Mouse (Mus musculus) lung, adult 2 months (tissue): ENCODE data around the gene Gcsam. TPM values are rescaled to one million over a fixed set of nuclear protein-coding genes. Genes with fewer than 3 reads are reported as not detected.

Source experiments
- DNase-seq: peaks from one replicate; pipeline ENCODE4 v3.0.0; 2022
- H3K4me1 ChIP-seq: fragments of 200-500 bp; 2 replicates; pipeline ENCODE4 v1.6.1; 2011; ENCODE audit warnings: low read length; ENCODE audit not compliant: control insufficient read depth, insufficient read depth
- H3K4me3 ChIP-seq: fragments of 200-500 bp; replicated peaks from 2 replicates; pipeline ENCODE3; 2011; ENCODE audit warnings: low read depth, mild to moderate bottlenecking, control low read depth, low read length; ENCODE audit errors: extremely low read depth
- CTCF ChIP-seq: fragments of 200-500 bp; IDR thresholded peaks from 2 replicates; pipeline ENCODE4 v1.5.1; 2011; ENCODE audit warnings: mild to moderate bottlenecking, low read length, control low read depth; ENCODE audit not compliant: insufficient read depth
- POLR2A ChIP-seq: fragments of 200-500 bp; IDR thresholded peaks from 2 replicates; pipeline ENCODE4 v1.6.1; 2011; ENCODE audit warnings: low read depth, mild to moderate bottlenecking, control low read depth, low read length, borderline replicate concordance; ENCODE audit errors: extremely low read depth
- WGBS: fragments of 180-500 bp; shearing (Covaris S2); methylation state at CpG from one replicate; pipeline ENCODE4 v1.1.7; 2018; 5-methylcytosine and 5-hydroxymethylcytosine counted together
- polyA plus RNA-seq: library from polyadenylated mRNA; depleted of rRNA; stranded (reverse); fragments of >200 nt; gene quantifications from 2 replicates; pipeline ENCODE4 v1.2.3, GENCODE M21; 2012

Gene Gcsam
- polyA plus RNA-seq, 1 experiment, result 0.30 TPM

GRCm38 (mm10) chr16:45641301-45641700 is 31.1 kb downstream of the Gcsam start:
- Histone ChIP-seq H3K4me3 (no peak overlapping the region), H3K4me1 (no peaks in the 10 kb centered on the region)
- WGBS, result 46% methylated on average over 3 of the region's 3 CpGs
- no peak for DNase-seq
- no peak for TF ChIP-seq POLR2A
- TF ChIP-seq CTCF, result no peak

- no peak for TF ChIP-seq POLR2A
- no peak for TF ChIP-seq CTCF
- WGBS, result 80% methylated on average over 3 of the region's 3 CpGs
- DNase-seq, result no peak
- no peak overlapping the region for H3K4me3 ChIP-seq
- H3K4me1 ChIP-seq, result no peaks in the 10 kb centered on the region
Observed at GRCm38 (mm10) chr16:45643944-45644343, 33.8 kb downstream of the Gcsam start.

GRCm38 (mm10) chr16:45644380-45644779 is 34.2 kb downstream of the Gcsam start:
- TF ChIP-seq POLR2A, result no peak
- TF ChIP-seq CTCF, result no peak
- Histone ChIP-seq H3K4me3 (no peak overlapping the region), H3K4me1 (no peaks in the 10 kb centered on the region)
- 30% methylated on average over 6 of the region's 6 CpGs for WGBS
- DNase-seq, result no peak

GRCm38 (mm10) chr16:45651497-45651896 is 41.3 kb downstream of the Gcsam start:
- no peak for TF ChIP-seq CTCF
- no peak for TF ChIP-seq POLR2A
- H3K4me3 ChIP-seq, result no peak overlapping the region
- DNase-seq, result no peak
- no peaks in the 10 kb centered on the region for H3K4me1 ChIP-seq
- WGBS, result 26% methylated on average over 2 of the region's 2 CpGs

- TF ChIP-seq POLR2A (no peak), CTCF (no peak)
- WGBS, result 26% methylated on average over 17 of the region's 17 CpGs
- no peaks in the 10 kb centered on the region for H3K4me1 ChIP-seq
- H3K4me3 ChIP-seq, result no peak overlapping the region
- no peak for DNase-seq
Observed at GRCm38 (mm10) chr16:45653009-45653933, 43.1 kb downstream of the Gcsam start.

GRCm38 (mm10) chr16:45653934-45654332 is 43.8 kb downstream of the Gcsam start, which contains the start of gene BC016579:
TSS of gene BC016579 (minus strand) at chr16:45654068.
- Histone ChIP-seq H3K4me3 (peak within 1 kb of the TSS; percentile 30), H3K4me1 (no peaks in the 10 kb centered on the region)
- peak; percentile 43 for DNase-seq
- TF ChIP-seq POLR2A (no peak), CTCF (no peak)
- WGBS, result 12% methylated on average over 20 of the region's 20 CpGs

GRCm38 (mm10) chr16:45654465-45654864 is 44.3 kb downstream of the Gcsam start:
- 77% methylated on average over 9 of the region's 9 CpGs for WGBS
- TF ChIP-seq POLR2A (no peak), CTCF (no peak)
- Histone ChIP-seq H3K4me3 (no peak overlapping the region), H3K4me1 (no peaks in the 10 kb centered on the region)
- no peak for DNase-seq

GRCm38 (mm10) chr16:45657574-45658159 is 47.5 kb downstream of the Gcsam start:
- no peak for DNase-seq

GRCm38 (mm10) chr16:45658248-45658647 is 48.1 kb downstream of the Gcsam start:
- DNase-seq, result no peak
- Histone ChIP-seq H3K4me1 (no peaks in the 10 kb centered on the region), H3K4me3 (no peak overlapping the region)
- WGBS, result 78% methylated on average over 1 of the region's 1 CpGs
- TF ChIP-seq CTCF (no peak), POLR2A (no peak)

More at GRCm38 (mm10) chr16:45657574-45658159, 47.5 kb downstream of the Gcsam start:
- H3K4me1 ChIP-seq, result no peaks in the 10 kb centered on the region
- TF ChIP-seq POLR2A (no peak), CTCF (no peak)
- no peak overlapping the region for H3K4me3 ChIP-seq
- 86% methylated on average over 12 of the region's 12 CpGs for WGBS

GRCm38 (mm10) chr16:45659596-45659995 is 49.4 kb downstream of the Gcsam start:
- TF ChIP-seq CTCF (no peak), POLR2A (no peak)
- no peak for DNase-seq
- Histone ChIP-seq H3K4me1 (no peaks in the 10 kb centered on the region), H3K4me3 (no peak overlapping the region)
- 79% methylated on average over 4 of the region's 4 CpGs for WGBS

- Histone ChIP-seq H3K4me3 (no peak overlapping the region), H3K4me1 (no peaks in the 10 kb centered on the region)
- no peak for DNase-seq
- no peak for TF ChIP-seq CTCF
Observed at GRCm38 (mm10) chr16:45662381-45662780, 52.2 kb downstream of the Gcsam start.
